Mouse (Mus musculus) thymus, adult 2 months (tissue): ENCODE results near the gene Map2k1.

Experiments used
- CTCF ChIP-seq: fragments of 200-500 bp; IDR thresholded peaks from 2 replicates; pipeline ENCODE4 v1.5.1; 2012; ENCODE audit warnings: mild to moderate bottlenecking, control low read depth, low read length, moderate library complexity, borderline replicate concordance; ENCODE audit not compliant: control insufficient read depth, poor library complexity, insufficient read depth; ENCODE audit errors: extremely low read depth
- POLR2A ChIP-seq: fragments of 200-500 bp; IDR thresholded peaks from 2 replicates; pipeline ENCODE4 v1.6.1; 2012; ENCODE audit warnings: mild to moderate bottlenecking, low read length, control low read depth, moderate library complexity; ENCODE audit not compliant: control insufficient read depth, poor library complexity, insufficient read depth; ENCODE audit errors: extremely low read depth

- TF ChIP-seq POLR2A (no peak), CTCF (no peak)
Measured at GRCm38 (mm10) chr9:64219772-64220420, 33.5 kb downstream of the Map2k1 start.
